ENCODE assay signal across 21 mouse cellular contexts in genomic region chr7:126932652-126933051, GRCm38 (mm10). TPM values are rescaled to one million over a fixed set of nuclear protein-coding genes. Genes with fewer than 3 reads are reported as not detected.
A peak's percentile ranks its signal among the peaks of the same experiment; 100 is the strongest.
DNase-seq lines count a peak whose midpoint lies in the region; ATAC-seq and TF ChIP-seq lines count a peak whose summit lies in the region.
"Had no signal": no experiment of that assay in that cellular context is flagged by ENCODE, and none has a peak within 500 bp of the region (broad histone marks: within the 10 kb centered on the region; RNA-seq: fewer than 3 reads in every experiment).

No protein-coding gene starts in this region.

- H3K36me3 ChIP-seq in kidney, adult 2 months (ENCODE audit: control insufficient read depth, insufficient read depth, low read length), result no peaks in the 10 kb centered on the region
- peaks cover 8% of the 10 kb centered on the region; the same call in 1 of the 2 replicates for H3K36me3 ChIP-seq in liver, postnatal 0 days (replicated peaks; ENCODE audit: insufficient read depth, low read length)
- H3K36me3 ChIP-seq in ES-E14 (ENCODE audit: control insufficient read depth, insufficient read depth, low read length, poor library complexity, severe bottlenecking), result peaks cover 12% of the 10 kb centered on the region

- peak; percentile 36; the same call in 1 of the 2 replicates for TF ChIP-seq EP300 in liver, postnatal 0 days (IDR thresholded peaks at IDR 0.05; ENCODE audit: low read depth)

- H3K27me3 ChIP-seq in kidney, adult 2 months (replicated peaks; ENCODE audit: control insufficient read depth, insufficient read depth, low read length), result no peaks in the 10 kb centered on the region
- H3K27me3 ChIP-seq in liver, postnatal 0 days (ENCODE audit: insufficient read depth, low read length), result no peaks in the 10 kb centered on the region
- H3K27me3 ChIP-seq: embryonic facial prominence, embryonic 12.5 days; forebrain, embryonic 13.5 days; forebrain, embryonic 15.5 days; Patski had no signal

- H3K9ac ChIP-seq in liver, postnatal 0 days (replicated peaks), result no peak overlapping the region
- H3K9ac ChIP-seq in ES-E14 (ENCODE audit: insufficient read depth, low read depth, low read length, poor library complexity, severe bottlenecking), result no peak overlapping the region
- H3K9ac ChIP-seq: embryonic facial prominence, embryonic 12.5 days; forebrain, embryonic 13.5 days; forebrain, embryonic 15.5 days; forebrain, postnatal 0 days had no signal

- no peak overlapping the region for H3K27ac ChIP-seq in kidney, adult 2 months (ENCODE audit: insufficient read depth, low read depth, low read length)
- H3K27ac ChIP-seq in liver, postnatal 0 days (ENCODE audit: low read depth), result peak overlapping the region; percentile 29; the same call in 1 of the 2 replicates
- no peak overlapping the region; the same call in 1 of the 2 replicates for H3K27ac ChIP-seq in ES-E14 (ENCODE audit: insufficient read depth, low read depth, low read length, poor library complexity, severe bottlenecking)
- H3K27ac ChIP-seq: embryonic facial prominence, embryonic 10.5 days; embryonic facial prominence, embryonic 12.5 days; forebrain, embryonic 13.5 days; forebrain, embryonic 15.5 days had no signal

- no peak for TF ChIP-seq CTCF in kidney, adult 2 months (conservative IDR thresholded peaks at IDR 0.05; ENCODE audit: insufficient read depth, insufficient read length, low read depth, low read length)
- no peak for TF ChIP-seq CTCF in liver, postnatal 0 days (IDR thresholded peaks at IDR 0.05; ENCODE audit: low read depth)

- peaks cover 3% of the 10 kb centered on the region; the same call in 1 of the 2 replicates for H3K4me1 ChIP-seq in kidney, adult 2 months (ENCODE audit: control insufficient read depth, insufficient read depth, low read length)
- peaks cover 14% of the 10 kb centered on the region for H3K4me1 ChIP-seq in liver, postnatal 0 days (ENCODE audit: insufficient read depth)
- H3K4me1 ChIP-seq in ES-E14 (ENCODE audit: control insufficient read depth in 2 of 2, insufficient read depth in 2 of 2, low read length in 2 of 2, poor library complexity in 1 of 2), result peaks cover 0 to 11% of the 10 kb centered on the region in 2 experiments; a peak in 2 of 4 replicates

- TF ChIP-seq POLR2A in kidney, adult 2 months (IDR thresholded peaks at IDR 0.05; ENCODE audit: low read depth, low read length), result no peak

- DNase-seq in kidney, adult 2 months, result peak; percentile 36
- no peak for DNase-seq in kidney, postnatal 10 days
- DNase-seq in liver, postnatal 0 days, result no peak
- DNase-seq in liver (no peak), ES-E14 (ENCODE audit: low read depth, low spot score) (no peak)
- DNase-seq in ovary, adult 18-20 months (ENCODE audit: low spot score), result no peak
- DNase-seq: adrenal gland, adult 8-10 months; adrenal gland, postnatal 14 days; adrenal gland, postnatal 36 days; cerebellum, adult 11-12 months; cerebellum, adult 2 months; cerebellum, postnatal 10 days; cerebellum, postnatal 25 days; forebrain, postnatal 0 days had no signal

- no peak for ATAC-seq in liver, postnatal 0 days
- ATAC-seq: activated CD4-positive, CD25-positive, alpha-beta regulatory T cell, adult 4 months; forebrain, embryonic 13.5 days; forebrain, embryonic 15.5 days; forebrain, postnatal 0 days; Patski had no signal

- no peak overlapping the region for H3K4me2 ChIP-seq in liver, postnatal 0 days (ENCODE audit: low read depth, low read length)
- H3K4me2 ChIP-seq: embryonic facial prominence, embryonic 12.5 days; forebrain, embryonic 13.5 days; forebrain, embryonic 15.5 days had no signal

- no peak overlapping the region for H3K4me3 ChIP-seq in kidney, adult 2 months (ENCODE audit: insufficient read depth, low read depth, low read length)
- H3K4me3 ChIP-seq in liver, postnatal 0 days (ENCODE audit: low read depth, low read length), result no peak overlapping the region
- no peak overlapping the region for H3K4me3 ChIP-seq in ES-E14 (ENCODE audit: insufficient read depth in 1 of 2, low read depth in 1 of 2, low read length in 2 of 2, poor library complexity in 1 of 2, severe bottlenecking in 1 of 2)
- H3K4me3 ChIP-seq: embryonic facial prominence, embryonic 10.5 days; embryonic facial prominence, embryonic 12.5 days; forebrain, embryonic 13.5 days; forebrain, embryonic 15.5 days had no signal

- H3K9me3 ChIP-seq in liver, postnatal 0 days (ENCODE audit: low read length), result no peaks in the 10 kb centered on the region
- no peaks in the 10 kb centered on the region for H3K9me3 ChIP-seq in ES-E14 (ENCODE audit: control insufficient read depth, insufficient read depth, low read depth, low read length)
- H3K9me3 ChIP-seq: embryonic facial prominence, embryonic 12.5 days; forebrain, embryonic 13.5 days; forebrain, embryonic 15.5 days; G1E had no signal

- in situ Hi-C loops in ES-E14 (cut with MboI; ENCODE audit: low sequenced_read_pairs in 2 of 2, unreplicated experiment in 2 of 2), result no loop called here

- 76% methylated on average over 2 of the region's 2 CpGs for WGBS in kidney, adult 2 months
- WGBS in liver, postnatal 0 days (ENCODE audit: insufficient replicate concordance), result 76% methylated on average over 2 of the region's 2 CpGs

TF ChIP-seq in ES-E14, 5 proteins besides CTCF, POLR2A, EP300 and RAD21:
- no peak for TF ChIP-seq CHD2 (IDR thresholded peaks at IDR 0.05; ENCODE audit: low read depth, low read length)
- no peak for TF ChIP-seq HCFC1 (IDR thresholded peaks at IDR 0.05; ENCODE audit: borderline replicate concordance, insufficient read depth, low read length)
- no peak for TF ChIP-seq ZC3H11A (IDR thresholded peaks at IDR 0.05; ENCODE audit: borderline replicate concordance, low read depth, low read length)
- TF ChIP-seq ZNF384 (IDR thresholded peaks at IDR 0.05; ENCODE audit: low read depth, low read length), result no peak
- TF ChIP-seq MAFK (IDR thresholded peaks at IDR 0.05; ENCODE audit: insufficient read depth, low read depth, low read length), result peak; percentile 67; the same call in 1 of the 2 replicates
TF ChIP-seq in ES-E14: peak in this region for 1.

RNA-seq across cellular contexts. Expression of gene Kctd13, which starts 4.0 kb away (rescaled TPM):
- polyA plus RNA-seq in kidney, adult 2 months (2012; rRNA removed), result 21.4 and 21.9 TPM in 2 replicates
- 4.4 and 4.6 TPM in 2 replicates for polyA plus RNA-seq in liver, postnatal 0 days (2015; fragmentation: Nextera tagmentation; extraction: Ambion mirVana)
- total RNA-seq in ES-E14 (2012; rRNA removed), result 13.2 and 16.2 TPM in 2 replicates

RNA-seq across cellular contexts. Expression of gene Tmem219, which starts 9.9 kb away (rescaled TPM):
- polyA plus RNA-seq in kidney, adult 2 months (2012; rRNA removed), result 90.8 and 113 TPM in 2 replicates
- 35.6 and 38.4 TPM in 2 replicates for polyA plus RNA-seq in liver, postnatal 0 days (2015; fragmentation: Nextera tagmentation; extraction: Ambion mirVana)
- 14.7 and 25.6 TPM in 2 replicates for total RNA-seq in ES-E14 (2012; rRNA removed)

RNA-seq across cellular contexts. Expression of gene Asphd1, which starts 16.7 kb away (rescaled TPM):
- polyA plus RNA-seq in kidney, adult 2 months (2012; rRNA removed), result 0.19 TPM in 1 of 2 replicates, not detected in the other
- not detected in 2 replicates for polyA plus RNA-seq in liver, postnatal 0 days (2015; fragmentation: Nextera tagmentation; extraction: Ambion mirVana)
- 1.0 and 2.0 TPM in 2 replicates for total RNA-seq in ES-E14 (2012; rRNA removed)
- total RNA-seq: G1E had no signal
- polyA plus RNA-seq: G1E, Patski had no signal

RNA-seq across cellular contexts. Expression of gene Sez6l2, which starts 17.7 kb away (rescaled TPM):
- polyA plus RNA-seq in kidney, adult 2 months (2012; rRNA removed), result 1.2 and 1.4 TPM in 2 replicates
- 0.09 and 0.43 TPM in 2 replicates for polyA plus RNA-seq in liver, postnatal 0 days (2015; fragmentation: Nextera tagmentation; extraction: Ambion mirVana)
- 0.80 and 2.0 TPM in 2 replicates for total RNA-seq in ES-E14 (2012; rRNA removed)

RNA-seq across cellular contexts. Expression of gene Cdipt, which starts 43.1 kb away (rescaled TPM):
- 237 and 284 TPM in 2 replicates for polyA plus RNA-seq in kidney, adult 2 months (2012; rRNA removed)
- polyA plus RNA-seq in liver, postnatal 0 days (2015; fragmentation: Nextera tagmentation; extraction: Ambion mirVana), result 33.2 and 37.4 TPM in 2 replicates
- 106 and 122 TPM in 2 replicates for total RNA-seq in ES-E14 (2012; rRNA removed)
